Mouse (Mus musculus) intestine, postnatal 0 days (tissue): ENCODE data around the gene Gm4779. TPM values are rescaled to one million over a fixed set of nuclear protein-coding genes. Genes with fewer than 3 reads are reported as not detected.

Source experiments
- ATAC-seq: fragments of 200-750 bp; cut with Nextera tagmentation; 2 replicates; pipeline ENCODE4 v1.8.0; 2017; ENCODE audit warnings: mild to moderate bottlenecking, moderate TSS enrichment, moderate library complexity
- H3K27ac ChIP-seq: fragments of 300-500 bp; sonication (generic); 2 replicates; pipeline ENCODE4 v1.5.1; 2014; ENCODE audit warnings: mild to moderate bottlenecking, low read depth, low read length, moderate library complexity
- H3K27me3 ChIP-seq: fragments of 300-500 bp; sonication (generic); replicated peaks from 2 replicates; pipeline ENCODE4 v1.6.1; 2014; ENCODE audit warnings: low read length, mixed read lengths; ENCODE audit not compliant: control insufficient read depth, insufficient read depth
- H3K36me3 ChIP-seq: fragments of 300-500 bp; sonication (generic); 2 replicates; pipeline ENCODE4 v1.6.1; 2014; ENCODE audit warnings: mild to moderate bottlenecking, moderate library complexity; ENCODE audit not compliant: control insufficient read depth, insufficient read depth
- H3K4me1 ChIP-seq: fragments of 300-500 bp; sonication (generic); replicated peaks from 2 replicates; pipeline ENCODE4 v1.6.1; 2014; ENCODE audit warnings: antibody characterized with exemption, low read length, mixed read lengths; ENCODE audit not compliant: control insufficient read depth, insufficient read depth
- H3K4me2 ChIP-seq: fragments of 300-500 bp; sonication (generic); replicated peaks from 2 replicates; pipeline ENCODE4 v1.6.1; 2014; ENCODE audit warnings: low read depth, mild to moderate bottlenecking, moderate library complexity
- H3K4me3 ChIP-seq: fragments of 300-500 bp; sonication (generic); 2 replicates; pipeline ENCODE4 v1.5.1; 2014; ENCODE audit warnings: low read depth, low read length
- H3K9ac ChIP-seq: fragments of 300-500 bp; sonication (generic); 2 replicates; pipeline ENCODE4 v1.6.1; 2014; ENCODE audit warnings: mild to moderate bottlenecking, low read depth, low read length
- H3K9me3 ChIP-seq: fragments of 300-500 bp; sonication (generic); 2 replicates; pipeline ENCODE4 v1.6.1; 2016; ENCODE audit warnings: mixed run types; ENCODE audit not compliant: control insufficient read depth
- CTCF ChIP-seq: sonication (generic); IDR thresholded peaks from 2 replicates; pipeline ENCODE4 v1.5.1; 2016; ENCODE audit warnings: low read depth, mild to moderate bottlenecking, control low read depth, antibody characterized with exemption, moderate library complexity
- WGBS: fragments of 180-500 bp; shearing (Covaris S2); extraction: QIAGEN DNeasy Blood & Tissue Kit; methylation state at CpG from one replicate; pipeline ENCODE4 v1.1.7; 2014; 5-methylcytosine and 5-hydroxymethylcytosine counted together
- polyA plus RNA-seq: library from polyadenylated mRNA; unstranded; fragments of >200 nt; fragmentation: Nextera tagmentation; extraction: Ambion mirVana; gene quantifications from 2 replicates; pipeline ENCODE4 v1.2.1, GENCODE M21; 2015

The Gm4779 gene
- polyA plus RNA-seq, 1 experiment from 2014 or later: not detected

GRCm38 (mm10) chrX:101741064-101741433 is 53.2 kb downstream of the Gm4779 start:
- Histone ChIP-seq H3K4me1 (no peaks in the 10 kb centered on the region), H3K9me3 (no peaks in the 10 kb centered on the region), H3K36me3 (no peaks in the 10 kb centered on the region), H3K27me3 (0 out of 2 replicates have a peak, but pooled peaks cover 3% of the 10 kb centered on the region), H3K27ac (no peak overlapping the region), H3K4me3 (no peak overlapping the region), H3K4me2 (no peak overlapping the region), H3K9ac (no peak overlapping the region)
- no peak for ATAC-seq
- no peak for TF ChIP-seq CTCF
- 96% methylated on average over 2 of the region's 2 CpGs for WGBS

- Histone ChIP-seq H3K36me3 (no peaks in the 10 kb centered on the region), H3K27ac (no peak overlapping the region), H3K4me2 (no peak overlapping the region), H3K4me1 (no peaks in the 10 kb centered on the region), H3K4me3 (no peak overlapping the region), H3K27me3 (0 out of 2 replicates have a peak, but pooled peaks cover 3% of the 10 kb centered on the region), H3K9me3 (no peaks in the 10 kb centered on the region), H3K9ac (no peak overlapping the region)
- ATAC-seq: no peak
- no peak for TF ChIP-seq CTCF
- 42% methylated on average over 6 of the region's 6 CpGs for WGBS
Measured at GRCm38 (mm10) chrX:101740335-101741063, 53.7 kb downstream of the Gm4779 start.

Other genes with a start within 250 kb of the Gm4779 start
- 38.5 and 38.7 TPM in 2 replicates for gene Ogt, start 154.4 kb downstream of the Gm4779 start, polyA plus RNA-seq
- 1.0 and 1.1 TPM in 2 replicates for gene Cxcr3, start 60.2 kb downstream of the Gm4779 start, polyA plus RNA-seq
- not detected in 2 replicates for gene 8030474K03Rik, start 233 bp upstream of the Gm4779 start, polyA plus RNA-seq
- 1.3 TPM in 2 replicates for gene Nhsl2, start 55.0 kb upstream of the Gm4779 start, polyA plus RNA-seq